Mouse (Mus musculus): ENCODE data around the gene Scn1a.

GRCm38 (mm10) chr2:66392586-66392985 lies 48.1 kb downstream of the Scn1a start:
- no peak for TF ChIP-seq GATA1 (IDR thresholded peaks at IDR 0.05; ENCODE audit: borderline replicate concordance, low read length)
- no peak for TF ChIP-seq FLI1 (IDR thresholded peaks at IDR 0.05; ENCODE audit: low read length)
